Mouse (Mus musculus) liver, embryonic 13.5 days (tissue): Measurements from ENCODE around the gene Gm45213. TPM values are rescaled to one million over a fixed set of nuclear protein-coding genes. Genes with fewer than 3 reads are reported as not detected.

ENCODE experiments used
- ATAC-seq: fragments of 200-750 bp; cut with Nextera tagmentation; 2 replicates; pipeline ENCODE4 v1.8.0; 2017; ENCODE audit warnings: low read depth, mild to moderate bottlenecking, moderate number of reproducible peaks, moderate library complexity
- DNase-seq: peaks from one replicate; pipeline ENCODE4 v3.0.0; 2022
- H3K27ac ChIP-seq: fragments of 300-500 bp; sonication (generic); 2 replicates; pipeline ENCODE4 v1.5.1; 2015; ENCODE audit warnings: moderate library complexity, mild to moderate bottlenecking, inconsistent platforms
- H3K27me3 ChIP-seq: fragments of 300-500 bp; sonication (generic); 2 replicates; pipeline ENCODE4 v1.6.1; 2015; ENCODE audit warnings: mild to moderate bottlenecking, inconsistent platforms
- H3K36me3 ChIP-seq: fragments of 300-500 bp; sonication (generic); 2 replicates; pipeline ENCODE4 v1.6.1; 2015; ENCODE audit warnings: mild to moderate bottlenecking, inconsistent platforms
- H3K4me1 ChIP-seq: fragments of 300-500 bp; sonication (generic); replicated peaks from 2 replicates; pipeline ENCODE4 v1.6.1; 2015; ENCODE audit warnings: inconsistent platforms
- H3K4me2 ChIP-seq: fragments of 300-500 bp; sonication (generic); 2 replicates; pipeline ENCODE4 v1.6.1; 2015; ENCODE audit warnings: inconsistent platforms, mild to moderate bottlenecking, moderate library complexity
- H3K4me3 ChIP-seq: fragments of 300-500 bp; sonication (generic); replicated peaks from 2 replicates; pipeline ENCODE4 v1.5.1; 2015; ENCODE audit warnings: mild to moderate bottlenecking, inconsistent platforms
- H3K9ac ChIP-seq: fragments of 300-500 bp; sonication (generic); 2 replicates; pipeline ENCODE4 v1.6.1; 2015; ENCODE audit warnings: mild to moderate bottlenecking, inconsistent platforms
- H3K9me3 ChIP-seq: fragments of 300-500 bp; sonication (generic); replicated peaks from 2 replicates; pipeline ENCODE4 v1.6.1; 2016; ENCODE audit warnings: inconsistent platforms
- WGBS: fragments of 180-500 bp; shearing (Covaris S2); methylation state at CpG from one replicate; pipeline ENCODE4 v1.1.7; 2015; ENCODE audit not compliant: insufficient replicate concordance; 5-methylcytosine and 5-hydroxymethylcytosine counted together
- polyA plus RNA-seq: library from polyadenylated mRNA; unstranded; fragments of >200 nt; fragmentation: Nextera tagmentation; extraction: Ambion mirVana; gene quantifications from 2 replicates; pipeline ENCODE4 v1.2.1, GENCODE M21; 2015

The Gm45213 gene
- polyA plus RNA-seq, 1 experiment from 2014 or later = not detected

DNA sequence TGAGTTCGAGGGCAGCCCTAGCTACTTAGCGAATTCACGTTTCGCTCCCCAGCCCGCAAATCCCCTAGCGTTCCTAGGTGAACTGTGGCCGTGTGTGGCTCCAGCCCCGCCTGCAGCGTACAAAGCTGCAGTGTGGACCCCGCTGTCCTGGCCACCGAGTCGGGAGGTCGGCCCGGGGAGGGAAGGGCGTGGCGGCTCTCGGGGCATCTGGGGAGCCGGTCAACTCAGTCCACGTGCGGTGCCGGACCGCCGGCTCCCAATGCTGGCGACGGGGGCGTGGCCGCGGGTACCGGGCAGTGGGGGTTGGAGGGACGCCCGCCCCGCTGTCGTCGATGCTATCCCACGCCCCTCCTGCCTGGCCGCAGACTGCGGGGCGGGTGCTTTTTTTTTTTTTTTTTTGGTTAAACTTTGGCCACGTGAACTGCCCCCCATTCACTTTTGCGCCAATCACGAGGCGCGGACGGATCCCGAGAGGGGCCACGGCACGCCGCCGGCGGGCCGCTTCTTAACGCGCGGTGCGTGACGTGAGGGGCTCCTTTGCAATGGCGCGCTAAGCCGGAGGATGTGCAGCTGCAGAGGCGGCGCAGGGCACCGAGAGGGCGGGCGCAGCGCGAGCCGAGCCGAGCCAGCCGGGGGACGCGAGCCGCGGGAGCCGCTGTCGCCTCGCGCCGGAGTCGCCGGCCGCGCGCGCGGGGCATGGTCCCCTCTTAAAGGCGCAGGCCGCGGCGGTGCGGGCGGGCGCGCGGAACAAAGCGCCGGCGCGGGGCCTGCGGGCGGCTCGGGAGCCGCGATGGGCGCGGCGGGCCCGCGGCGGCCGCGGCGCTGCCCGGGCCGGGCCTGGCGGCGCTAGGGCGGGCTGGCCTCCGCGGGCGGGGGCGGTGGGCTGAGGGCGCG lies 65.8 kb downstream of the Gm45213 start, which contains the start of gene Chsy1:
Gene Chsy1, plus strand, starts transcription at position 555 of the 894 bp plus-strand sequence.
- peak within 1 kb of the TSS; percentile 90 for H3K4me3 ChIP-seq
- under 1% methylated on average over 86 of the region's 123 CpGs for WGBS
- DNase-seq (peak; percentile 80), ATAC-seq (peak; percentile 62)
- peaks cover 46% of the 10 kb centered on the region for H3K4me1 ChIP-seq
- H3K4me2 ChIP-seq = peak within 1 kb of the TSS; percentile 97
- H3K9ac ChIP-seq = peak within 1 kb of the TSS; percentile 93
- H3K9me3 ChIP-seq = no peaks in the 10 kb centered on the region
- H3K36me3 ChIP-seq = no peaks in the 10 kb centered on the region
- peaks cover 6% of the 10 kb centered on the region; the same call in 1 of the 2 replicates for H3K27me3 ChIP-seq
- peak within 1 kb of the TSS; percentile 84 for H3K27ac ChIP-seq

DNA sequence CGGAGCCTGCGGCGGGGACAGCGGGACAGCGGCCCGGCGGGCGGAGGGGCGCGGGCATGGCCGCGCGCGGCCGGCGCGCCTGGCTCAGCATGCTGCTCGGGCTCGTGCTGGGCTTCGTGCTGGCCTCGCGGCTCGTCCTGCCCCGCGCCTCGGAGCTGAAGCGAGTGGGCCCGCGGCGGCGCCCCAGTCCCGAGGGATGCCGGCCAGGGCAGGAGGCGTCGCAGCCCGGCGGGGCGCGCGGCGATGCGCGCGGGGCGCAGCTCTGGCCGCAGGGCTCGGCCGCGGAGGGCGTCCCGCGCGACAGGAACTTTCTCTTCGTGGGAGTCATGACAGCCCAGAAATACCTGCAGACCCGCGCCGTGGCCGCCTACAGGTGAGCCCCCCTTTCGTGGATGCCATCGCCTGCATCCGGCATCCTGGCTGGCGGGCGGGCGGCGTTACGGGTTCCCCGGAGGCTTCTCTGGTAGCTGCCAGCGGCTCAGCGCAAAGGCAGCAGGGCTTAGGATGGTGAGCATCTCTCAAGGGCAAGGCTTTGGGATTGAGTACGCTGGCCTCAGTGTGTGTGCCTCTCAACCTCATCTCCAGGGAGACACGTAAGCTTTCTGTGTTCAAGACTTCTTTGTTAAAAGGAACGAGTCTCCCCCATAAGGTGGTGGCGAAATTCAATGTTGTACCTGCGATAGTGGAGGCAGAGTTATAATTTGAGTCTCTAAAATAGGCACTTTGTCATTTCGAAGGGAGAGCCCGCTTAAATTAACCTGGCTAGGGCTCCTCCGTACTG lies 66.6 kb downstream of the Gm45213 start:
- Histone ChIP-seq H3K36me3 (no peaks in the 10 kb centered on the region), H3K4me2 (peak overlapping the region; percentile 97), H3K4me1 (peaks cover 54% of the 10 kb centered on the region), H3K27ac (peak overlapping the region; percentile 84), H3K4me3 (peak overlapping the region; percentile 90), H3K9ac (peak overlapping the region; percentile 93), H3K27me3 (peaks cover 6% of the 10 kb centered on the region; the same call in 1 of the 2 replicates), H3K9me3 (no peaks in the 10 kb centered on the region)
- peak; percentile 48 for ATAC-seq
- WGBS = under 1% methylated on average over 71 of the region's 77 CpGs
- peak; percentile 44 for DNase-seq

DNA sequence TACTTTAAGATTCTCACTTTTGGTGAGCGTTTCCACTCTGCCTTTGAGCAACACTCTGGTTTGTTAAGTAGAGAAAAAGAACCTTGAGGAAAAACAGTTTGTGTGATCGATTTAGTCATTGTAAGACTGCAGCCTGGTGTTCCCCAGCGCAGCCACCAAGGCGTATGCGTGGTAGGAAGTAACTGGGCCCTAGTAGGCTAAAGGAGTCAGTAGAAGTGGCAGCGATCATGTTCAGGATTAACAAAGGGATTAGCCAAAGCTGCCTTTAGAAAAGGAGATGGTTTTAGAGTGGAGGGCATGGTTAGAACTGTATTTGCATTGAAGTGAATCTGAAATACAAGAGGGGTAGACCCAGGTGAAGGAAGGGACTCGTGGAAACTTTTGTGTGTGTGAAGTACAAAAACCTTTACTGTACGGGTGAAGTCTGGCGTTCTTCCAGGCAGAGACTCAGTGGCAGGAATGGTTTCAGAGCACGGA lies 67.3 kb downstream of the Gm45213 start:
- Histone ChIP-seq H3K9me3 (no peaks in the 10 kb centered on the region), H3K36me3 (no peaks in the 10 kb centered on the region), H3K4me2 (peak overlapping the region; percentile 97), H3K27me3 (peaks cover 6% of the 10 kb centered on the region; the same call in 1 of the 2 replicates), H3K4me1 (peaks cover 61% of the 10 kb centered on the region), H3K9ac (peak overlapping the region; percentile 93), H3K4me3 (peak overlapping the region; percentile 90), H3K27ac (peak overlapping the region; percentile 84)
- WGBS = 9% methylated on average over 10 of the region's 10 CpGs
- DNase-seq = no peak
- no peak for ATAC-seq

DNA sequence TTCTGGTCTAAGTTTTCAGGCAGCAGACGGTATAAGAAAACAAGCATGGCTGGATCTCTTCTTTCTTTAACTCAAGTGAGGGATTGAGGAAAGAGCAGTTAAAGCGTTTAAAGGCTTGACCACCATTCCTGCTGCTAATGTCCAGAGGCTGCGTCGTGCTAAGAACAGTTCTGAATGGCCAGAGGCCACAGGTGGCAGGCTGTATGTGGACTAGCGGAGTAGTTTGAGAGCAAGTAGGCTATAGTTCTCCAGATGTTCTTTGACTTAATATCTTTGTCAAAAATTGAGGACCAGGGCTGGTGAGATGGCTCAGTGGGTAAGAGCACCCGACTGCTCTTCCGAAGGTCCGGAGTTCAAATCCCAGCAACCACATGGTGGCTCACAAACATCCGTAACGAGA lies 67.8 kb downstream of the Gm45213 start:
- H3K9me3 ChIP-seq = no peaks in the 10 kb centered on the region
- H3K27ac ChIP-seq = peak overlapping the region; percentile 84
- H3K4me3 ChIP-seq = peak overlapping the region; percentile 90
- DNase-seq (no peak), ATAC-seq (no peak)
- 64% methylated on average over 10 of the region's 10 CpGs for WGBS
- H3K36me3 ChIP-seq = no peaks in the 10 kb centered on the region
- H3K4me2 ChIP-seq = peak overlapping the region; percentile 97
- peaks cover 6% of the 10 kb centered on the region; the same call in 1 of the 2 replicates for H3K27me3 ChIP-seq
- peaks cover 66% of the 10 kb centered on the region for H3K4me1 ChIP-seq
- H3K9ac ChIP-seq = peak overlapping the region; percentile 93

Other genes with a start within 250 kb of the Gm45213 start
- 0.51 and 0.63 TPM in 2 replicates for gene Pcsk6, start 181.9 kb upstream of the Gm45213 start, polyA plus RNA-seq
- gene Snrpa1, start 15.4 kb downstream of the Gm45213 start, polyA plus RNA-seq = 140 and 149 TPM in 2 replicates
- gene Selenos, start 36.0 kb downstream of the Gm45213 start, polyA plus RNA-seq = 64.6 and 68.2 TPM in 2 replicates
- gene Chsy1, start 65.9 kb downstream of the Gm45213 start, polyA plus RNA-seq = 9.8 and 10.1 TPM in 2 replicates